In the genomic region with DNA sequence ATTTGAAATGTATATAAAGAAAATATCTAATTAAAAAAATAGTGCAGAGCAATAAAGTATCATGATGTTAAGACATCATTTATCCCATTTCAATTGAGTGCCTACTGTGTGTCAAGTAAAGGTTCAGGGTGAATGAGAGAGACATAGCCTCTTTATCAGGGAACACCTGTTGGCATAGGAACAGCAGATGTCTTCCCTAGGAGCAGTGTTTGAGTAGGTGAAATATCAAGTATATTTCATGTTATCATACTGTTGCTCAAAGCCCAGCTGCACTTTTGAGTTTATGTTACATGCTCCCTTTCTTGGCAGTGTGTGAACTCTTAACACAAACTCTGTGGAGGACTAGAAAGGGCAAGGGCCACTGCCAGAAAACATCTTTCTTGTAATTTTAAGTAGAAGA, we compare ENCODE assay signal across 12 mouse cellular contexts.
"Had no signal": no experiment of that assay in that cellular context is flagged by ENCODE, and none has a peak within 500 bp of the region (broad histone marks: within the 10 kb centered on the region; RNA-seq: fewer than 3 reads in every experiment).

No protein-coding gene starts in this region.

- H3K36me3 ChIP-seq: limb, embryonic 15.5 days; lung, embryonic 15.5 days; midbrain, embryonic 13.5 days; stomach, embryonic 15.5 days had no signal

- H3K4me3 ChIP-seq: limb, embryonic 15.5 days; lung, embryonic 15.5 days; midbrain, embryonic 13.5 days; stomach, embryonic 15.5 days had no signal

- H3K27ac ChIP-seq: kidney, postnatal 0 days; limb, embryonic 15.5 days; lung, embryonic 15.5 days; midbrain, embryonic 13.5 days; stomach, embryonic 15.5 days had no signal

- H3K4me2 ChIP-seq: limb, embryonic 15.5 days; lung, embryonic 15.5 days; midbrain, embryonic 13.5 days; stomach, embryonic 15.5 days had no signal

- H3K9ac ChIP-seq: limb, embryonic 15.5 days; lung, embryonic 15.5 days; midbrain, embryonic 13.5 days; stomach, embryonic 15.5 days had no signal

- H3K9me3 ChIP-seq: limb, embryonic 15.5 days; lung, embryonic 15.5 days; midbrain, embryonic 13.5 days; stomach, embryonic 15.5 days had no signal

- H3K27me3 ChIP-seq: limb, embryonic 15.5 days; lung, embryonic 15.5 days; midbrain, embryonic 13.5 days; stomach, embryonic 15.5 days had no signal

- DNase-seq: kidney, adult 11 months; kidney, adult 9 months; kidney, postnatal 36 days; lung, postnatal 4 days; right cerebral cortex, postnatal 14 days; thymus, adult 2 months; thymus, postnatal 25 days had no signal

- ATAC-seq: midbrain, embryonic 13.5 days had no signal
